Mouse (Mus musculus): Measurements from ENCODE around the gene Ttyh2. TPM values are rescaled to one million over a fixed set of nuclear protein-coding genes. Genes with fewer than 3 reads are reported as not detected.

Ttyh2 gene
- polyA plus RNA-seq, 1 experiment, result 5.8 TPM

- peaks cover 38% of the 10 kb centered on the region for H3K27me3 ChIP-seq (replicated peaks)
- H3K9me3 ChIP-seq, result peaks cover 5% of the 10 kb centered on the region; the same call in 1 of the 2 replicates
- peaks cover 52% of the 10 kb centered on the region for H3K4me1 ChIP-seq
- H3K36me3 ChIP-seq (replicated peaks; ENCODE audit: low read length), result no peaks in the 10 kb centered on the region
- no peak overlapping the region for H3K4me3 ChIP-seq (replicated peaks)
- TF ChIP-seq GATA1 (IDR thresholded peaks at IDR 0.05; ENCODE audit: borderline replicate concordance, low read length), result no peak
- no peak for TF ChIP-seq FLI1 (IDR thresholded peaks at IDR 0.05; ENCODE audit: low read length)
These were observed 9.6 kb downstream of the Ttyh2 start for GRCm38 (mm10) chr11:114684627-114685373.

GRCm38 (mm10) chr11:114685526-114686040 lies 10.4 kb downstream of the Ttyh2 start:
- no peaks in the 10 kb centered on the region for H3K36me3 ChIP-seq (replicated peaks; ENCODE audit: low read length)
- no peak for TF ChIP-seq FLI1 (IDR thresholded peaks at IDR 0.05; ENCODE audit: low read length)
- TF ChIP-seq GATA1 (IDR thresholded peaks at IDR 0.05; ENCODE audit: borderline replicate concordance, low read length), result no peak
- peaks cover 5% of the 10 kb centered on the region; the same call in 1 of the 2 replicates for H3K9me3 ChIP-seq
- peaks cover 45% of the 10 kb centered on the region for H3K4me1 ChIP-seq
- H3K4me3 ChIP-seq (replicated peaks), result no peak overlapping the region
- H3K27me3 ChIP-seq (replicated peaks), result peaks cover 39% of the 10 kb centered on the region

- Histone ChIP-seq H3K27me3 (replicated peaks) (peaks cover 37% of the 10 kb centered on the region), H3K4me3 (replicated peaks) (peak overlapping the region; percentile 6), H3K9me3 (peaks cover 5% of the 10 kb centered on the region; the same call in 1 of the 2 replicates), H3K36me3 (replicated peaks; ENCODE audit: low read length) (no peaks in the 10 kb centered on the region), H3K4me1 (peaks cover 37% of the 10 kb centered on the region)
- no peak for TF ChIP-seq GATA1 (IDR thresholded peaks at IDR 0.05; ENCODE audit: borderline replicate concordance, low read length)
- TF ChIP-seq FLI1 (IDR thresholded peaks at IDR 0.05; ENCODE audit: low read length), result no peak
These were observed 11.2 kb downstream of the Ttyh2 start for GRCm38 (mm10) chr11:114686221-114686959.

GRCm38 (mm10) chr11:114687574-114688188 lies 12.4 kb downstream of the Ttyh2 start:
- Histone ChIP-seq H3K36me3 (replicated peaks; ENCODE audit: low read length) (no peaks in the 10 kb centered on the region), H3K27me3 (replicated peaks) (peaks cover 41% of the 10 kb centered on the region), H3K9me3 (peaks cover 5% of the 10 kb centered on the region; the same call in 1 of the 2 replicates), H3K4me1 (peaks cover 33% of the 10 kb centered on the region), H3K4me3 (replicated peaks) (no peak overlapping the region)
- TF ChIP-seq GATA1 (IDR thresholded peaks at IDR 0.05; ENCODE audit: borderline replicate concordance, low read length) (no peak), FLI1 (IDR thresholded peaks at IDR 0.05; ENCODE audit: low read length) (no peak)

GRCm38 (mm10) chr11:114688729-114689128 lies 13.5 kb downstream of the Ttyh2 start:
- Histone ChIP-seq H3K4me3 (replicated peaks) (no peak overlapping the region), H3K36me3 (replicated peaks; ENCODE audit: low read length) (no peaks in the 10 kb centered on the region), H3K9me3 (no peaks in the 10 kb centered on the region), H3K4me1 (peaks cover 28% of the 10 kb centered on the region), H3K27me3 (replicated peaks) (peaks cover 39% of the 10 kb centered on the region)
- no peak for TF ChIP-seq FLI1 (IDR thresholded peaks at IDR 0.05; ENCODE audit: low read length)
- no peak for TF ChIP-seq GATA1 (IDR thresholded peaks at IDR 0.05; ENCODE audit: borderline replicate concordance, low read length)

GRCm38 (mm10) chr11:114690192-114690591 lies 15.0 kb downstream of the Ttyh2 start:
- Histone ChIP-seq H3K9me3 (peaks cover 4% of the 10 kb centered on the region; the same call in 1 of the 2 replicates), H3K36me3 (replicated peaks; ENCODE audit: low read length) (peaks cover 2% of the 10 kb centered on the region), H3K4me1 (peaks cover 24% of the 10 kb centered on the region), H3K4me3 (replicated peaks) (no peak overlapping the region), H3K27me3 (replicated peaks) (peaks cover 35% of the 10 kb centered on the region)
- TF ChIP-seq FLI1 (IDR thresholded peaks at IDR 0.05; ENCODE audit: low read length) (no peak), GATA1 (IDR thresholded peaks at IDR 0.05; ENCODE audit: borderline replicate concordance, low read length) (no peak)

- Histone ChIP-seq H3K27me3 (replicated peaks) (peaks cover 25% of the 10 kb centered on the region), H3K4me3 (replicated peaks) (no peak overlapping the region), H3K4me1 (peaks cover 12% of the 10 kb centered on the region; the same call in 1 of the 2 replicates), H3K9me3 (peaks cover 9% of the 10 kb centered on the region), H3K36me3 (replicated peaks; ENCODE audit: low read length) (peaks cover 6% of the 10 kb centered on the region)
- TF ChIP-seq FLI1 (IDR thresholded peaks at IDR 0.05; ENCODE audit: low read length) (no peak), GATA1 (IDR thresholded peaks at IDR 0.05; ENCODE audit: borderline replicate concordance, low read length) (no peak)
These were observed 16.4 kb downstream of the Ttyh2 start for GRCm38 (mm10) chr11:114691454-114692182.

- Histone ChIP-seq H3K4me3 (replicated peaks) (no peak overlapping the region), H3K36me3 (replicated peaks; ENCODE audit: low read length) (peaks cover 12% of the 10 kb centered on the region), H3K27me3 (replicated peaks) (peaks cover 29% of the 10 kb centered on the region), H3K4me1 (peaks cover 12% of the 10 kb centered on the region; the same call in 1 of the 2 replicates), H3K9me3 (peaks cover 15% of the 10 kb centered on the region)
- TF ChIP-seq FLI1 (IDR thresholded peaks at IDR 0.05; ENCODE audit: low read length) (no peak), GATA1 (IDR thresholded peaks at IDR 0.05; ENCODE audit: borderline replicate concordance, low read length) (no peak)
These were observed 17.4 kb downstream of the Ttyh2 start for GRCm38 (mm10) chr11:114692601-114693000.

- H3K4me1 ChIP-seq, result peaks cover 9% of the 10 kb centered on the region; the same call in 1 of the 2 replicates
- TF ChIP-seq GATA1 (IDR thresholded peaks at IDR 0.05; ENCODE audit: borderline replicate concordance, low read length) (no peak), FLI1 (IDR thresholded peaks at IDR 0.05; ENCODE audit: low read length) (no peak)
- peaks cover 20% of the 10 kb centered on the region for H3K9me3 ChIP-seq
- peaks cover 12% of the 10 kb centered on the region for H3K36me3 ChIP-seq (replicated peaks; ENCODE audit: low read length)
- H3K4me3 ChIP-seq (replicated peaks), result no peak overlapping the region
- peaks cover 26% of the 10 kb centered on the region for H3K27me3 ChIP-seq (replicated peaks)
These were observed 18.2 kb downstream of the Ttyh2 start for GRCm38 (mm10) chr11:114693456-114693855.

Data from megakaryocyte, embryonic 14.5 days (primary cell).